In genomic region chr11:24258340-24258739, GRCm38 (mm10) we compare ENCODE assay signal across 20 mouse cellular contexts.
A peak's percentile ranks its signal among the peaks of the same experiment; 100 is the strongest.
DNase-seq lines count a peak whose midpoint lies in the region; ATAC-seq lines count a peak whose summit lies in the region.
"Had no signal": no experiment of that assay in that cellular context is flagged by ENCODE, and none has a peak within 500 bp of the region (broad histone marks: within the 10 kb centered on the region; RNA-seq: fewer than 3 reads in every experiment).

No protein-coding gene starts in this region.

- no peaks in the 10 kb centered on the region for H3K27me3 ChIP-seq in kidney, embryonic 16.5 days (ENCODE audit: insufficient read depth, low read length)
- H3K27me3 ChIP-seq in splenic B cell, adult 2 months (ENCODE audit: control insufficient read depth, insufficient read depth, low read length, poor library complexity, severe bottlenecking), result no peaks in the 10 kb centered on the region
- no peaks in the 10 kb centered on the region for H3K27me3 ChIP-seq in hindbrain, embryonic 14.5 days (ENCODE audit: control insufficient read depth, insufficient read depth, low read length)
- H3K27me3 ChIP-seq in midbrain, embryonic 16.5 days (ENCODE audit: control insufficient read depth, insufficient read depth, low read depth, low read length), result no peaks in the 10 kb centered on the region
- H3K27me3 ChIP-seq: embryonic facial prominence, embryonic 13.5 days; forebrain, embryonic 13.5 days; heart, embryonic 15.5 days; hindbrain, embryonic 13.5 days had no signal

- no peaks in the 10 kb centered on the region for H3K9me3 ChIP-seq in kidney, embryonic 16.5 days (ENCODE audit: low read length)
- no peaks in the 10 kb centered on the region for H3K9me3 ChIP-seq in hindbrain, embryonic 14.5 days (ENCODE audit: control insufficient read depth, low read length)
- no peaks in the 10 kb centered on the region for H3K9me3 ChIP-seq in midbrain, embryonic 16.5 days (replicated peaks; ENCODE audit: control insufficient read depth, low read length, poor library complexity, severe bottlenecking)
- H3K9me3 ChIP-seq: embryonic facial prominence, embryonic 13.5 days; forebrain, embryonic 13.5 days; G1E; heart, embryonic 15.5 days; hindbrain, embryonic 13.5 days had no signal

- no peak overlapping the region for H3K4me3 ChIP-seq in kidney, embryonic 16.5 days (ENCODE audit: low read length)
- H3K4me3 ChIP-seq in hindbrain, embryonic 14.5 days (replicated peaks; ENCODE audit: low read length), result no peak overlapping the region
- no peak overlapping the region for H3K4me3 ChIP-seq in midbrain, embryonic 16.5 days (ENCODE audit: low read depth, low read length)
- H3K4me3 ChIP-seq: embryonic facial prominence, embryonic 13.5 days; forebrain, embryonic 13.5 days; heart, adult 2 months; heart, embryonic 15.5 days; hindbrain, embryonic 13.5 days had no signal

- H3K4me2 ChIP-seq in kidney, embryonic 16.5 days (replicated peaks; ENCODE audit: low read depth, low read length), result no peak overlapping the region
- no peak overlapping the region for H3K4me2 ChIP-seq in hindbrain, embryonic 14.5 days (replicated peaks)
- no peak overlapping the region for H3K4me2 ChIP-seq in midbrain, embryonic 16.5 days (ENCODE audit: low read length)
- H3K4me2 ChIP-seq: embryonic facial prominence, embryonic 13.5 days; forebrain, embryonic 13.5 days; heart, embryonic 11.5 days; heart, embryonic 15.5 days; hindbrain, embryonic 13.5 days had no signal

- DNase-seq in kidney, adult 8-10 months, result no peak
- DNase-seq in B cell, adult 2 months, result peak; percentile 38 to 48
- DNase-seq in splenic B cell, adult 2 months (ENCODE audit: low read depth, low spot score), result peak; percentile 51
- no peak for DNase-seq in hindbrain, embryonic 14.5 days (ENCODE audit: low spot score)
- DNase-seq: adrenal gland, postnatal 10 days; cerebellum, adult 11-12 months; cerebellum, adult 9-10 months; cerebellum, postnatal 25 days; gastrocnemius, postnatal 10 days; heart, adult 2 months; heart, postnatal 14 days had no signal

- 74% methylated on average over 6 of the region's 6 CpGs for WGBS in kidney, embryonic 16.5 days
- WGBS in hindbrain, embryonic 14.5 days, result 85% methylated on average over 6 of the region's 6 CpGs
- WGBS in midbrain, embryonic 16.5 days, result 73% methylated on average over 6 of the region's 6 CpGs

- no peak overlapping the region for H3K9ac ChIP-seq in kidney, embryonic 16.5 days (replicated peaks; ENCODE audit: low read length)
- no peak overlapping the region for H3K9ac ChIP-seq in hindbrain, embryonic 14.5 days
- H3K9ac ChIP-seq in midbrain, embryonic 16.5 days (ENCODE audit: low read depth, low read length), result no peak overlapping the region
- H3K9ac ChIP-seq: embryonic facial prominence, embryonic 13.5 days; forebrain, embryonic 13.5 days; heart, embryonic 15.5 days; hindbrain, embryonic 13.5 days had no signal

- ATAC-seq in kidney, embryonic 16.5 days (ENCODE audit: low FRiP score, low TSS enrichment), result 0 out of 2 replicates have a peak, but pooled peaks have one; percentile 1
- peak; percentile 52 for ATAC-seq in granulocyte monocyte progenitor cell, adult 5-6 weeks (replicated peaks; ENCODE audit: poor library complexity, severe bottlenecking)
- no peak for ATAC-seq in hindbrain, embryonic 14.5 days (ENCODE audit: low FRiP score)
- ATAC-seq in midbrain, embryonic 16.5 days, result no peak
- ATAC-seq: forebrain, embryonic 13.5 days had no signal

- 0 out of 2 replicates have a peak, but pooled peaks cover 3% of the 10 kb centered on the region for H3K4me1 ChIP-seq in kidney, embryonic 16.5 days (ENCODE audit: insufficient read depth, low read length)
- H3K4me1 ChIP-seq in hindbrain, embryonic 14.5 days (replicated peaks; ENCODE audit: control insufficient read depth, insufficient read depth, low read length), result no peaks in the 10 kb centered on the region
- H3K4me1 ChIP-seq in midbrain, embryonic 16.5 days (ENCODE audit: control insufficient read depth, insufficient read depth, low read length), result no peaks in the 10 kb centered on the region
- H3K4me1 ChIP-seq: embryonic facial prominence, embryonic 13.5 days; forebrain, embryonic 13.5 days; heart, embryonic 15.5 days; hindbrain, embryonic 13.5 days had no signal

- no peak overlapping the region for H3K27ac ChIP-seq in kidney, embryonic 16.5 days (ENCODE audit: low read length)
- no peak overlapping the region for H3K27ac ChIP-seq in hindbrain, embryonic 14.5 days
- H3K27ac ChIP-seq in midbrain, embryonic 16.5 days (ENCODE audit: low read length), result no peak overlapping the region
- H3K27ac ChIP-seq: embryonic facial prominence, embryonic 13.5 days; forebrain, embryonic 13.5 days; heart, adult 2 months; heart, embryonic 15.5 days; hindbrain, embryonic 13.5 days had no signal

- H3K36me3 ChIP-seq in kidney, embryonic 16.5 days (ENCODE audit: insufficient read depth, low read length), result no peaks in the 10 kb centered on the region
- peaks cover 1% of the 10 kb centered on the region; the same call in 1 of the 2 replicates for H3K36me3 ChIP-seq in splenic B cell, adult 2 months (ENCODE audit: control insufficient read depth, insufficient read depth, low read length, poor library complexity, severe bottlenecking)
- H3K36me3 ChIP-seq in hindbrain, embryonic 14.5 days (replicated peaks; ENCODE audit: control insufficient read depth, insufficient read depth), result no peaks in the 10 kb centered on the region
- H3K36me3 ChIP-seq in midbrain, embryonic 16.5 days (ENCODE audit: control insufficient read depth, insufficient read depth, low read length), result no peaks in the 10 kb centered on the region
- H3K36me3 ChIP-seq: embryonic facial prominence, embryonic 13.5 days; G1E; heart, embryonic 15.5 days; hindbrain, embryonic 13.5 days had no signal

Comparison
In these comparisons a context has a peak if more than half of its experiments do, and no peak if none do; other contexts are left out.
1. ATAC-seq: peak in kidney, embryonic 16.5 days (single experiment) and granulocyte monocyte progenitor cell, adult 5-6 weeks (single experiment); none in hindbrain, embryonic 14.5 days (single experiment) and midbrain, embryonic 16.5 days (single experiment).
2. DNase-seq: peak in B cell, adult 2 months (2 of 2) and splenic B cell, adult 2 months (single experiment); none in kidney, adult 8-10 months (0 of 2) and hindbrain, embryonic 14.5 days (single experiment).